ENCODE assay signal across 27 mouse cellular contexts in genomic region chr1:188946849-188947248, GRCm38 (mm10).
A peak's percentile ranks its signal among the peaks of the same experiment; 100 is the strongest.
DNase-seq lines count a peak whose midpoint lies in the region; ATAC-seq and TF ChIP-seq lines count a peak whose summit lies in the region.
"Had no signal": no experiment of that assay in that cellular context is flagged by ENCODE, and none has a peak within 500 bp of the region (broad histone marks: within the 10 kb centered on the region; RNA-seq: fewer than 3 reads in every experiment).

No protein-coding gene starts in this region.

- H3K4me2 ChIP-seq in heart, embryonic 11.5 days: no peak overlapping the region
- no peak overlapping the region for H3K4me2 ChIP-seq in liver, embryonic 11.5 days
- no peak overlapping the region for H3K4me2 ChIP-seq in liver, embryonic 13.5 days
- H3K4me2 ChIP-seq in stomach, postnatal 0 days (replicated peaks; ENCODE audit: low read depth): no peak overlapping the region
- H3K4me2 ChIP-seq: embryonic facial prominence, embryonic 12.5 days; embryonic facial prominence, embryonic 15.5 days; forebrain, embryonic 12.5 days; hindbrain, embryonic 13.5 days had no signal

- H3K4me3 ChIP-seq in heart, embryonic 11.5 days (ENCODE audit: low read depth, low read length): no peak overlapping the region
- no peak overlapping the region for H3K4me3 ChIP-seq in liver, embryonic 11.5 days (ENCODE audit: low read depth, low read length)
- H3K4me3 ChIP-seq in liver, embryonic 13.5 days (replicated peaks): no peak overlapping the region
- H3K4me3 ChIP-seq in stomach, postnatal 0 days (ENCODE audit: low read depth, low read length): no peak overlapping the region
- H3K4me3 ChIP-seq: embryonic facial prominence, embryonic 12.5 days; embryonic facial prominence, embryonic 15.5 days; forebrain, embryonic 12.5 days; heart, adult 2 months; heart, embryonic 10.5 days; hindbrain, embryonic 10.5 days; hindbrain, embryonic 13.5 days had no signal

- no peaks in the 10 kb centered on the region for H3K9me3 ChIP-seq in heart, embryonic 11.5 days (replicated peaks; ENCODE audit: control insufficient read depth, low read length)
- no peaks in the 10 kb centered on the region for H3K9me3 ChIP-seq in liver, embryonic 11.5 days (ENCODE audit: control insufficient read depth, low read length)
- H3K9me3 ChIP-seq in liver, embryonic 13.5 days (replicated peaks): no peaks in the 10 kb centered on the region
- H3K9me3 ChIP-seq in stomach, postnatal 0 days (ENCODE audit: control insufficient read depth, low read length): no peaks in the 10 kb centered on the region
- H3K9me3 ChIP-seq: embryonic facial prominence, embryonic 12.5 days; embryonic facial prominence, embryonic 15.5 days; forebrain, embryonic 12.5 days; heart, embryonic 10.5 days; hindbrain, embryonic 10.5 days; hindbrain, embryonic 13.5 days had no signal

- H3K27me3 ChIP-seq in heart, embryonic 11.5 days (ENCODE audit: control insufficient read depth, insufficient read depth, low read length): no peaks in the 10 kb centered on the region
- no peaks in the 10 kb centered on the region for H3K27me3 ChIP-seq in liver, embryonic 11.5 days (replicated peaks; ENCODE audit: control insufficient read depth, insufficient read depth, low read length)
- H3K27me3 ChIP-seq in liver, embryonic 13.5 days: no peaks in the 10 kb centered on the region
- H3K27me3 ChIP-seq in stomach, postnatal 0 days (ENCODE audit: control insufficient read depth, insufficient read depth, low read length): no peaks in the 10 kb centered on the region
- H3K27me3 ChIP-seq: CH12.LX; embryonic facial prominence, embryonic 12.5 days; embryonic facial prominence, embryonic 15.5 days; forebrain, embryonic 12.5 days; hindbrain, embryonic 13.5 days had no signal

- WGBS in heart, embryonic 11.5 days (ENCODE audit: insufficient replicate concordance): 89% methylated on average over 11 of the region's 11 CpGs
- 87% methylated on average over 11 of the region's 11 CpGs for WGBS in liver, embryonic 11.5 days
- 83% methylated on average over 11 of the region's 11 CpGs for WGBS in liver, embryonic 13.5 days (ENCODE audit: insufficient replicate concordance)
- WGBS in stomach, postnatal 0 days: 78% methylated on average over 11 of the region's 11 CpGs

- no peak for DNase-seq in heart, postnatal 4 days
- DNase-seq in liver, embryonic 11.5 days (ENCODE audit: low spot score): no peak
- no peak for DNase-seq in liver, embryonic 13.5 days
- no peak for DNase-seq in stomach, postnatal 0 days (ENCODE audit: low spot score)
- DNase-seq in thymus, postnatal 14 days: no peak
- DNase-seq in cerebellum, adult 9-11 months: no peak
- DNase-seq: adrenal gland, postnatal 10 days; adrenal gland, postnatal 36 days; B cell, adult 2 months; cerebellum, adult 18-20 months; cerebellum, adult 9-10 months; cerebellum, postnatal 25 days; gastrocnemius, postnatal 10 days; gastrocnemius, postnatal 36 days; heart, adult 2 months had no signal

- H3K9ac ChIP-seq in heart, embryonic 11.5 days (ENCODE audit: low read depth, low read length): no peak overlapping the region
- H3K9ac ChIP-seq in liver, embryonic 11.5 days (ENCODE audit: low read depth, low read length): no peak overlapping the region
- H3K9ac ChIP-seq in liver, embryonic 13.5 days: no peak overlapping the region
- no peak overlapping the region for H3K9ac ChIP-seq in stomach, postnatal 0 days (ENCODE audit: low read length)
- H3K9ac ChIP-seq: embryonic facial prominence, embryonic 12.5 days; embryonic facial prominence, embryonic 15.5 days; forebrain, embryonic 12.5 days; hindbrain, embryonic 13.5 days had no signal

- TF ChIP-seq CTCF in stomach, postnatal 0 days (IDR thresholded peaks at IDR 0.05; ENCODE audit: low read depth): no peak

- peak; percentile 83 for ATAC-seq in heart, embryonic 11.5 days (replicated peaks; ENCODE audit: insufficient number of reproducible peaks, low FRiP score, low TSS enrichment)
- peak; percentile 63 for ATAC-seq in liver, embryonic 11.5 days (replicated peaks; ENCODE audit: low FRiP score)
- ATAC-seq in liver, embryonic 13.5 days (ENCODE audit: low read depth): peak; percentile 37
- ATAC-seq in stomach, postnatal 0 days (ENCODE audit: low FRiP score, low TSS enrichment): 0 out of 2 replicates have a peak, but pooled peaks have one; percentile 12
- ATAC-seq: forebrain, embryonic 16.5 days; hindbrain, embryonic 16.5 days; Patski had no signal

- no peaks in the 10 kb centered on the region for H3K4me1 ChIP-seq in heart, embryonic 11.5 days (ENCODE audit: control insufficient read depth, insufficient read depth, low read length)
- H3K4me1 ChIP-seq in liver, embryonic 11.5 days (replicated peaks; ENCODE audit: control insufficient read depth, insufficient read depth, low read length): no peaks in the 10 kb centered on the region
- H3K4me1 ChIP-seq in liver, embryonic 13.5 days (replicated peaks): peaks cover 16% of the 10 kb centered on the region
- no peaks in the 10 kb centered on the region for H3K4me1 ChIP-seq in stomach, postnatal 0 days (replicated peaks; ENCODE audit: control insufficient read depth, insufficient read depth)
- H3K4me1 ChIP-seq: embryonic facial prominence, embryonic 12.5 days; forebrain, embryonic 12.5 days had no signal

- no peak overlapping the region for H3K27ac ChIP-seq in heart, embryonic 11.5 days (ENCODE audit: low read depth, low read length)
- no peak overlapping the region for H3K27ac ChIP-seq in liver, embryonic 11.5 days (ENCODE audit: low read depth, low read length)
- no peak overlapping the region for H3K27ac ChIP-seq in liver, embryonic 13.5 days
- H3K27ac ChIP-seq in stomach, postnatal 0 days (replicated peaks): no peak overlapping the region
- H3K27ac ChIP-seq: embryonic facial prominence, embryonic 12.5 days; embryonic facial prominence, embryonic 15.5 days; forebrain, embryonic 12.5 days; heart, adult 2 months; heart, embryonic 10.5 days; hindbrain, embryonic 10.5 days; hindbrain, embryonic 13.5 days had no signal

- TF ChIP-seq EP300 in stomach, postnatal 0 days (optimal IDR thresholded peaks at IDR 0.05): no peak

- no peaks in the 10 kb centered on the region for H3K36me3 ChIP-seq in heart, embryonic 11.5 days (ENCODE audit: control insufficient read depth, insufficient read depth, low read length)
- H3K36me3 ChIP-seq in liver, embryonic 11.5 days (ENCODE audit: control insufficient read depth, insufficient read depth, low read length): no peaks in the 10 kb centered on the region
- H3K36me3 ChIP-seq in liver, embryonic 13.5 days: no peaks in the 10 kb centered on the region
- H3K36me3 ChIP-seq in stomach, postnatal 0 days (ENCODE audit: control insufficient read depth, insufficient read depth, low read length): no peaks in the 10 kb centered on the region
- H3K36me3 ChIP-seq: embryonic facial prominence, embryonic 12.5 days; embryonic facial prominence, embryonic 15.5 days; forebrain, embryonic 12.5 days; G1E; heart, embryonic 10.5 days; hindbrain, embryonic 10.5 days; hindbrain, embryonic 13.5 days had no signal

Comparison
In these comparisons a context has a peak if more than half of its experiments do, and no peak if none do; other contexts are left out.
1. ATAC-seq: peak in every context shown above with its lines; median percentile 83 in heart, embryonic 11.5 days; 63 in liver, embryonic 11.5 days; 37 in liver, embryonic 13.5 days; 12 in stomach, postnatal 0 days.